Mouse (Mus musculus) ovary, postnatal 14 days (tissue): ENCODE data around the gene Ndrg4.

Experiments
- DNase-seq: peaks from one replicate; pipeline ENCODE4 v3.0.0; 2022; ENCODE audit warnings: low spot score

Gene Ndrg4

GRCm38 (mm10) chr8:95678024-95678611 is 1.3 kb downstream of the Ndrg4 start:
- no peak for DNase-seq

- DNase-seq, result no peak
Measured at GRCm38 (mm10) chr8:95688073-95688672, 11.4 kb downstream of the Ndrg4 start.

GRCm38 (mm10) chr8:95690929-95691541 is 14.3 kb downstream of the Ndrg4 start:
- no peak for DNase-seq

GRCm38 (mm10) chr8:95694631-95695030 is 17.9 kb downstream of the Ndrg4 start:
- no peak for DNase-seq

- DNase-seq, result no peak
Measured at GRCm38 (mm10) chr8:95696661-95697060, 19.9 kb downstream of the Ndrg4 start.

- peak; percentile 86 for DNase-seq
Measured at GRCm38 (mm10) chr8:95697128-95697527, 20.3 kb downstream of the Ndrg4 start.

- DNase-seq, result no peak
Measured at GRCm38 (mm10) chr8:95698179-95698578, 21.4 kb downstream of the Ndrg4 start.

GRCm38 (mm10) chr8:95700282-95700681 is 23.5 kb downstream of the Ndrg4 start:
- DNase-seq, result no peak

GRCm38 (mm10) chr8:95701809-95702208 is 25.0 kb downstream of the Ndrg4 start:
- DNase-seq, result no peak

- DNase-seq, result peak; percentile 59
Measured at GRCm38 (mm10) chr8:95702480-95703446, 26.0 kb downstream of the Ndrg4 start.

- no peak for DNase-seq
Measured at GRCm38 (mm10) chr8:95703461-95704260, 26.9 kb downstream of the Ndrg4 start.

GRCm38 (mm10) chr8:95704538-95704937 is 27.8 kb downstream of the Ndrg4 start:
- DNase-seq, result no peak

- DNase-seq, result no peak
Measured at GRCm38 (mm10) chr8:95709579-95709978, 32.8 kb downstream of the Ndrg4 start.

- no peak for DNase-seq
Measured at GRCm38 (mm10) chr8:95711029-95711428, 34.2 kb downstream of the Ndrg4 start.

- DNase-seq, result no peak
Measured at GRCm38 (mm10) chr8:95712395-95712794, 35.6 kb downstream of the Ndrg4 start.

- peak; percentile 57 for DNase-seq
Measured at GRCm38 (mm10) chr8:95713100-95714010, 36.6 kb downstream of the Ndrg4 start.

- DNase-seq, result no peak
Measured at GRCm38 (mm10) chr8:95714367-95714766, 37.6 kb downstream of the Ndrg4 start.

- no peak for DNase-seq
Measured at GRCm38 (mm10) chr8:95714837-95715413, 38.1 kb downstream of the Ndrg4 start.

GRCm38 (mm10) chr8:95715676-95716531 is 39.1 kb downstream of the Ndrg4 start, which contains the start of gene Setd6:
TSS of gene Setd6 (plus strand) at chr8:95715881.
- DNase-seq, result peak; percentile 66
